Mouse (Mus musculus): ENCODE measurements around the gene Zg16.

Zg16 gene

GRCm38 (mm10) chr7:127004122-127004875 lies 82.8 kb downstream of the Zg16 start:
- no peak for DNase-seq (ENCODE audit: low read depth)

- DNase-seq (ENCODE audit: low read depth) = no peak
Observed at GRCm38 (mm10) chr7:127003620-127004019, 83.5 kb downstream of the Zg16 start.

Measured in naive thymus-derived CD4-positive, alpha-beta T cell, adult 2 months (primary cell).